Mouse (Mus musculus): Measurements from ENCODE around the gene Bag6.

DNA sequence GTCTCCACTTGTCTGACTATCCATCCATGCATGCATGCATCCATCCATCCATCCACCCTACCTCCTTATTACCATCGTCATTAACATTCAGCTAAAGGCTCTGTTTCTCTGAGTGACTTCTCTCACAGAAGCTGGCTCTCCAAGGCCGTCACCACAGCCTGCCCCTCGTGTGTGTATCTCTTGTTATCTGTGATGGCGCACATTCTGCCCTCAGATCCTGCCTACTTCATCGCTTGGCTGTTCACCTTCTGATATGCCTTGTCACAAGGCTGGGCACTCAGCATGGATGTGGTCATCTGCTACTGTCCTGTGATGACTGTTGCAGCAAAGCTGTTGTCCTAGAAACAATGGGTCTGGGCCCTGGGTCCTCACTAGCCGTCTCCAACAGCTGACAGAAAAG is 30.2 kb upstream of the Bag6 start:
- TF ChIP-seq CTCF (IDR thresholded peaks at IDR 0.05; ENCODE audit: borderline replicate concordance, control insufficient read depth, extremely low read depth, insufficient read depth, low read length, poor library complexity): no peak
- no peak for TF ChIP-seq POLR2A (IDR thresholded peaks at IDR 0.05; ENCODE audit: control insufficient read depth, extremely low read depth, insufficient read depth, low read length, poor library complexity)

Data from thymus, adult 2 months (tissue).